Mouse (Mus musculus): ENCODE data around the gene Maml3.

Gene Maml3

DNA sequence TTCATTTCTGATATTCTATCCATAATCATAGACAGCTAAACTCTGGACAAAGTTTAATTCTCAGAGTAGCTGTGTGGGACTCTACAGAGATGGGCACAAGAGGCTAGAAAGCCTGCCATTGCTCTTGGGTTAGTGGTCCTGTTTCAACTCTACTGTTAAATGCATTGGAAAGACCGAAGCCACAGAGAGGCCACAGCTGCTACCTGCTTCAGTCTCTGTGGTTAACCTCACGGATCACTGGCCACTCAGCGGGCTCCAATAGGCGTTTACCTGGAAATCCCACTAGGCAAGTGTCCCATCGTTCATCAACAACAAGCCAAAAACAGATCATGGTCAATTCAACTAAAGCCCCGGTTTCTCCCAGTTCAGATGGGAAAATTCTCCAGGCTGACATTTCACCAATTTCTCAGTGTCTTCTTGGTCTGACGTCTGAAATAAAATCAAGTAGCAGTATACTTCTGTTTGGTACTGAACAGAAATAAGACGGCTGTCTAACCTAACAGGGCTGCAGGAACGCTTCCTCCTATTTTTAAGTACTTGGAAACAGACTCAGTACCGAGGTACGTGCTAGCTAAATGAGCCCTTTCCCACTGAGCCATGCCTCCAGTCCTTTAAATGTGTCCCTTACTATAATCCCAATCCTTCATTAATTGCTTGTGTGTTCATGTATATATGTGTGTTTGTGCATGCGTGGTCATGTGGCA lies 339.5 kb downstream of the Maml3 start:
- no peak for DNase-seq

DNA sequence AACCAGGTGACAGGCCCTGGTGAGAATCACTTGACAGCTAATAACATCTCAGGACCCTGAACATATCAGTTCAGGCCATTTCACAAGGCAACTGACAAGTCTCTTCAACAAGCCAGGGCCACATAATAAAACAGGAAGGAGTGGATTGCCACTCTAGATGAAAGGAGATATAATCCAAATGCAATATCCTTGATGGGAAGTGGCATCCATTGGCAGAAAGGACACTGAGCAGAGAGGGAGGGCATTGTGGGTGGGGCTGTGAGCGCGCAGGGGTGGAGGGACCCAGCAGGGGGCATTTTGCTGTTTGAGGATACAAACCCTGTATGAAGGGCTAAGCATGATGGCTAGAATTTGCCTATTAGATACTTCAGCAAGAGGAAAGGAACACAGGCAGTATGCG lies 340.7 kb downstream of the Maml3 start:
- DNase-seq: no peak

GRCm38 (mm10) chr3:51762900-51763299 lies 342.0 kb downstream of the Maml3 start:
- DNase-seq: no peak

- no peak for DNase-seq
Measured at GRCm38 (mm10) chr3:51759534-51759933, 345.3 kb downstream of the Maml3 start.

GRCm38 (mm10) chr3:51757032-51757431 lies 347.8 kb downstream of the Maml3 start:
- DNase-seq: no peak

DNA sequence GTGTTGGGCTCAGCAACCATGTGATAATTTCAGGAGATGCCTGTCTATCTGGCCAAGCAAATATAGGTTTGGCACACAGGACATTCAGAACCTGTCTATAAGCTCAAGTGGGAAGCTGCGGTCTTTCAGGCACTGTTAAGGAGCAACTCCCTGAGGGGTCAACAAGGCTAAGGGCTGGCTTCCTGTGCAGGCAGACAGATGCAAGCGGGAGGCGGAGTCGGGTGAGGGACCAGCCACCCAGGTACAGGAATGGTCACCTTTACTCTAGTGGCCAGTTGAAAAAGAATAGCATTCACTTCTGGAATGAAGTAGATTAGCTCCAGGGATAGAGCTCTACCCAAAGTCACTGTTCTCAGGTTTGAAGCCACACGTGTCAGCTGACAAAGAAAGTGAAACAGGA lies 348.6 kb downstream of the Maml3 start:
- DNase-seq: no peak

DNA sequence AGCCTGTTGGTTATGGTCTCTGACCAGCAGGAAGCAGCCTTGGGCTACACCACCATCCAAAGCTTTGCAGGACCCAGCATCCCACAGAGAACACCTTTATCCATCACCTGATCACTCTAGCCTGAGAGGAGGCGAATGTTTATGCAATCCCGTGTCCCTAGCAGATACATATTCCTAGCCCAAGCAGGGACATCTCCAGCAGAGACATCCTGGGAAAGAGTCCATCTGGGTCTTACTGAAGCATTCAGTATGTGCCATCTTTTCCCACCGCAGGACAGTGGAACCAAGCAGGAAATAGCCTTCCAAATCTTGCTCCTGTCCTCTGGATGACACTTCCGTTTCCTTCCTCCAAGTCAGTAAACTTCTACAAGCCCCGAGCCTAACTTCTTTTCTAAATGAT lies 351.6 kb downstream of the Maml3 start:
- no peak for DNase-seq

DNA sequence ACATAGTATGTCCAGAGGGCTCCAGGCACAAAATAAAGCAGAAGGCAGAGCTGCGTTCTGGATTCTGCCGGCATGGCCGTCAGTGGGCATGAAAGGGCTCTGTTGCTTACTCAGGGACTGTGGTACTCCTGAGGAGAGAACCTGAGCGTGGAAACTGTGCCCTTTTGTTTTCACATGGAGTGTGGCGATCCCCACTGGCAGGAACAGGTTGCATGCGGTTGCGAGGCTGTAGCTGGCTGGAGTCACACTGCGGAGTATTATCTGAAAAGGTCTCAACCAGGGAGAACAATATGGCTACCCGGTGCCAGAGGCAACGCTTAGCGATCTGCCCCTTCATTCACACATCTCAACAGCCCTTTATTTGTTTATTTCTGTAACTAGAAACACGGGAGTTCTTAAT lies 353.4 kb downstream of the Maml3 start:
- DNase-seq: no peak

GRCm38 (mm10) chr3:51749812-51750481 lies 354.9 kb downstream of the Maml3 start:
- peak; percentile 35 for DNase-seq

- no peak for DNase-seq
Measured at GRCm38 (mm10) chr3:51749421-51749811, 355.5 kb downstream of the Maml3 start.

DNA sequence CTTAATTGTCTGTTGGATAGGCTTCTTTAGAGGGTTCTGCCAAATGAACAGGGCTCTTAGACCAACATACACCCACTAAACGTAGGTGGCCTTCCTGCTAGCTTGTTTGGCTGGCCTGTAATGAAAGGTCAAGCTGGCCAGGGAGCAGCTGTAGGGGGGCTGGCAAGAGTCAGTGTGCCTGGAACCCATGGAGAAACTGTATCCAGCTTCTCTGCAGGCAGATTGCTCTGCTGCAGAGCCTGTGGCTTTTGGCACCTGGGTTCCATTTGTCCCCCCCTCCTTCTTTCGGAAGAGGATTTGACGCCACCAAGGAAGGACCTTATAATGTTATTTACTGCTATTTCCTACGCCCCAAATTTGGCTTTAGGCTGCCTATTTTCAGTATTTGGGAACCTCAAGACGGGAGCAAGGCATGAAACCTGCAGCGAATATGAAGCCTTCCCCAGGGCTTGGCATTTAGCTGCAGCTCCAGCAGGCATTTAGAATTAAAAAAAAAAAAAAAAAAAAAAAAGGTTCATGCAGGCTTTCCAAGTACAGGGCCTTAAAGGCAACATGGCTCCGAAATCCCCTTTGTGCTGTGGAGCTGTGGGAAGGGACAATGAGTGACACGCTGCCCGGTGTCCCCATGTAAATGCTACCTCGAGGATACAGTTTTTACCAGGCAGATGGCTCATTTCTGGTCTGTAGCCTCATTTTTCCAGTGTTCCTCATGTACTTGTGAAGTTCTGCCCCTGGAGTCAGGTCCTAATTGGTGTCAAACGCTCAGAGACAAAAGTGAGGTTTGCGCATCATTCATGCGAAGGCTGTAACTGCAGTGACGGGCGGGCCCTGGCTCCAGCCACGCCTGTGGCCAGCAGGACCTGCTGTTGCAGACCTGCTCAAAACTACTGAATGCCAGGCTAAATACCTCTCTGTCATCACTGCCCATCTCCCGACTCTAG lies 356.2 kb downstream of the Maml3 start:
- no peak for DNase-seq

GRCm38 (mm10) chr3:51746816-51747215 lies 358.1 kb downstream of the Maml3 start:
- no peak for DNase-seq

DNA sequence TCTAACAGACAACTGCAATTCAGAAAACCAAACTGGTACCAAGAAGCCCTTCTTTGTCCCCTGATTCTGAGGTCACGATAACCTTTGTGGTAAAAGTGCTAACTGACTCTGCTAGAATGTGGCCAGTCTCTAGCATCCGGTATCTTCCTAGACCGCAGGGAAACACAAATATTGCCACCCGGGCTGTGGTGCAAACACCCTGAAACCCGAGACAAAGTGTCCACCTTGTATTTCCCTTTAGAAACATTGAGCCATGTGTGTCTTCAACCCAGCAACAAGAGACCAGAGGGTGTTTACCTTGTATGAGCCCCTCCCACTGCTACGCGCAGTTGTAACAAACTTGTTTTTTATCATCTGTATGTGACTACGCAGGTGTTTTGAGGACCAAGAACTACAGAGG lies 359.7 kb downstream of the Maml3 start:
- DNase-seq: no peak

- DNase-seq: no peak
Measured at GRCm38 (mm10) chr3:51744339-51744759, 360.5 kb downstream of the Maml3 start.

DNA sequence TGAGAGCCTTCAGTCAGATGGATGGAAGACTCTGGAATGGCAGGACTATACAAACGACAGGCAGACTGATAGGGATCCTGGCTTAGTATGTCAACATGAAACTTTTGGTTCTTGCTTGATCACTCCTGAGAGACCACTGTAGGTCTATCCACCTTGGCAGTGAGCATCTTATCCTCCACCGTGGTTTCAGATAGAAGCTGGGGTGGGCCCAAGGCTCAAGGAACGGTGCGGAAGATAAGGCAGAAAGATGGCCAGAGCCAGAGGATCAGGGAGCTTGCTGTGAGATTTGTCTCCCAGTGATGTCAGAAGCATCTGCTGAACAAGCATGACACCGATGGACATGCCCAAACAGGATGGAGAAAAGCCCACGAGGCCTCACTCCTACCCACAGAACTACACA lies 362.5 kb downstream of the Maml3 start:
- DNase-seq: no peak

DNA sequence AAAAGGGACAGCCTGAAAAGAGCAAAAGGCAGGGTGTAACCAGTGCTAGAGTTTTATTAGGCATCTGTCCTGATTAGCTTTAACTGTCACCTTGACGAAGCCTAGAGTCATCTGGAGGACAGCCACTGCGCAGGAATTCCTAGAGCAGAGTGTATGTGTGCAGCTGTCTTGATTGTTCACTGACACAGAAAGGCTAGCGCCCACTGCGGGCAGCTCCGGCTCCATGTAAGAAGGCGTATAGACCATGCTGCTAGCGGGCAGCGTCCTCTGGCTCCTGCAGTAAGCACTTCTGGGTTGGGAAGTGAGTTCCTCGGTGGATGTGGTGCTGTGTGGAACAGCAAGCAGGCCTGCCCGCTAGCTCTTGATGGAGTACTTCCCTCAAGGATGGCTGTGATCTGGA lies 363.1 kb downstream of the Maml3 start:
- DNase-seq: no peak

- DNase-seq: no peak
Measured at GRCm38 (mm10) chr3:51739835-51740112, 365.1 kb downstream of the Maml3 start.

GRCm38 (mm10) chr3:51739049-51739834 lies 365.6 kb downstream of the Maml3 start:
- no peak for DNase-seq

- no peak for DNase-seq
Measured at GRCm38 (mm10) chr3:51733685-51734084, 371.2 kb downstream of the Maml3 start.

- no peak for DNase-seq
Measured at GRCm38 (mm10) chr3:51731949-51732636, 372.8 kb downstream of the Maml3 start.

GRCm38 (mm10) chr3:51730662-51731061 lies 374.2 kb downstream of the Maml3 start:
- no peak for DNase-seq
